Mouse (Mus musculus) skeletal muscle tissue, adult 2 months (tissue): Measurements from ENCODE around the gene Cryba1.
"Not testable (repeated sequence)": the region's sequence is repeated elsewhere in the genome, so short reads cannot be mapped to it uniquely, and the experiment has no call there.

Experiments used
- DNase-seq: peaks from one replicate; pipeline ENCODE4 v3.0.0-alpha.2; 2012; ENCODE audit warnings: low read depth, low spot score

Cryba1 gene

DNA sequence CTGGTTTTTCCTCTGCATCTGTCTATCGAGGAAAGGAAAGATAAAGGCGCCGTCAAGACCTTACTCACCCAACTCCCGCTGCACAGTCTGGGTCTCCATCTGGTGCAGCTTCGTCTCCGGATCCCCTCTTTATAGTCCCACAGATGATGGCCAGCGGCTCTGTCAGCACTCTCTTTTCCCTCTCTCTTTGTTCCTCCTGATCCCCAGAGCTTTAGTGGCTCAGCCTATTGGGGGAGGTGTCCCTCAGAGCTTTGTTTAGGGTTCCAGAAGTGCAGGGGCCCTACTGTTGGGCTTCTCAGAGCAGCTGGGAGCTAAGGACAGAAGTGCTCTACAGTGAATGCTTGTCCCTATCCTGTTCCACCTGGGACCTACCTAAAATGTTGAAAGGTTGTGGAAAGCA is at the start of gene Cryba1:
Gene Cryba1 (minus strand): TSS at position 101 of the 400 bp plus-strand sequence.
- DNase-seq: no peak

GRCm38 (mm10) chr11:77771879-77772713 is 47.0 kb upstream of the Cryba1 start:
- DNase-seq: no peak

- no peak for DNase-seq
These were observed 45.3 kb upstream of the Cryba1 start for GRCm38 (mm10) chr11:77770346-77770745.

DNA sequence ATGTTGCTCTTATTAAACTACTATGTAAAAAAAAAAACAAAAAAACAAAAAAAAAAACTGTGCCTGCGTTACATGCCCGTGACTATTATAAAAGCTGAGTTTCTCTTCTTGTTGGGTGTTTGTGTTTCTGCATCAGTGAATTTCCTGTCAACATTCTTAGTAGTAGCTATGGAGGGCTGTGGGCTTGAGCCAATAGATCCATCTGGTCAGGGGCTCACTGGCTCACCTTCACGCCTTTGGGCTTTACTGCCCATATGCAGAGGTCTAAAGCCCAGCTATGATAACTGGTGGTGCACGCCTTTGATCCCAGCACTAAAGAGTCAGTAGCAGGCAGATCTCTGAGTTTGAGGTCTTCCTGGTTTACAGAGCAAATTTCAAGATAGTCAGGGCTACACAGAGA is 44.4 kb upstream of the Cryba1 start:
- DNase-seq: no peak

- DNase-seq: no peak
These were observed 41.4 kb upstream of the Cryba1 start for GRCm38 (mm10) chr11:77766351-77767001.

DNA sequence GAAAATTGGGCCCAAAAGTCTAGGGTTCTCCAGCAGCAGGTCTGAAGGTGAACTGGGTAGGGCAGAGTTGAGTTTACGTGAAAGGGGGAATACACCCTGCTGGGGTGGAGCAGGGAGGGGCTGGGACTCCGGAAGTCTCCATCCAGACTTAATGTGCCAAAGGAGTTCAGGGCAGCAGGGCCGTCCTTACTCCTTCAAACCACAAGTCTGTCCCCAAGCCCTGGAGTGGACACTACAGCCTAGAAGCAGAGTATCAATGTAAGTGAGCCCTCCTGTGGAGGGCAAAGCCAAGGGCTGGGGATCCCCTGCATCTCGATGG is 40.3 kb upstream of the Cryba1 start:
- no peak for DNase-seq

- no peak for DNase-seq
These were observed 39.8 kb upstream of the Cryba1 start for GRCm38 (mm10) chr11:77764694-77765458.

- DNase-seq: no peak
These were observed 38.7 kb upstream of the Cryba1 start for GRCm38 (mm10) chr11:77763673-77764340.

GRCm38 (mm10) chr11:77762783-77763672 is 37.9 kb upstream of the Cryba1 start, which contains the start of gene Myo18a:
Gene Myo18a, plus strand, starts transcription at chr11:77763246.
- peak; percentile 57 for DNase-seq

DNA sequence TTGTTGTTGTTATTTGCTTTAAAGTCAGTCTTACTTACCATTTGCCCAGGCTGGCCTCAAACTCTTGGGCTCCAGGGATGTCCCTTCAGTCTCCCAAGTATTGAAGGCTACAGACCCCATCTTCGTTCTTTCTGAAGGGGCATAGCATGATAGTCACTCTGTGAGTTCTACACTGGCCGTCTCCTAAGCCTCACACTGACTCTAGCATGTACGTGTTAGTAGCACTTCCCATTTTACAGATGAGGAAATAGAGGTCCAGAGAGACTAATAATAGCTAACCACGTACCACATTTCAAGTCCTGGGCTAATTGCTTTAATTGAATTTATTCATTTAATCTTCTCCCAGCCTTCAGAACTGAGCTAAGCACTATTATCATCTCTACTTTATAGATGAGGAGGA is 34.9 kb upstream of the Cryba1 start:
- DNase-seq: no peak

GRCm38 (mm10) chr11:77753469-77753868 is 28.4 kb upstream of the Cryba1 start:
- no peak for DNase-seq

GRCm38 (mm10) chr11:77752525-77752924 is 27.4 kb upstream of the Cryba1 start:
- DNase-seq: no peak

DNA sequence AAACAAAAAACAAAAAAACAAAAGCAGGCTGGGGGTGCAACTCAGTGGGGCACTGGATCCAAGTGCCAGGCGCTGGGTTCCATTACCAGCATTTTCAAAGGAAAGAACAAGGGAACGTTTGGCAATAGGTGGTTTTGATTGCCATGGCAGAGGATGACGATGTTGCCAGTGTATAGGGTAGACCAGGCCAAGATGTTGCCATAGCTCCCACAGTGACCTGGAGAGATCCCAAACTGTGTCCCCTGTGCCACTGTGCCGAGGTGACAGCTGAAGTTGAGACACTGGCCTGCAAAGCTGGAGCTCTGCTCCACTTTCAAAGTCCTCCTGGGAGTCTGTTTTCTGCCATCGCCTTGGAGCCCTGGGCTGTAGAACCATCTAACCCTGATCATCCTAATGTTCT is 23.9 kb upstream of the Cryba1 start:
- DNase-seq: no peak

GRCm38 (mm10) chr11:77747103-77747502 is 22.0 kb upstream of the Cryba1 start:
- not testable (repeated sequence) for DNase-seq

- no peak for DNase-seq
These were observed 21.6 kb upstream of the Cryba1 start for GRCm38 (mm10) chr11:77746652-77747051.

GRCm38 (mm10) chr11:77743966-77744365 is 18.9 kb upstream of the Cryba1 start:
- DNase-seq: no peak

DNA sequence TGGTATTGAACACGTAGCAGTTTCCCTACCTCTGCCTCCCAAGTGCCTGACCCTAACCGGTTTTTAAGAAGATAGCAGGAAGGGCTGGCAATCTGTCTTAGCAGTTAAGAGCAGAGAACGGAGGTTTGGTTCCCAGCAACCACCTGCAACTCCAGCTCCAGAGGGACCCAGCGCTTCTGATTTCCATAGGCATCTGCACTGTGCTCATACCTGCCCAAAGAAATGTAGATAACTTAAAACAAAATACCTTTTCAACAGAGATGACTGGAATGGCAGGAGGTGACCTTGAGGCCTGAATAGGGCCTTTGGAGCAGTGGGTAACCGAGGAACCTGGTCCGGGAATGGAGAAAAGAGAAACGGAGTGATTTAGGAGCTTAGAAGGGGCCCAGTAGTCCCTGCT is 13.5 kb upstream of the Cryba1 start:
- no peak for DNase-seq

GRCm38 (mm10) chr11:77737289-77737688 is 12.2 kb upstream of the Cryba1 start:
- DNase-seq: peak; percentile 71

- DNase-seq: no peak
These were observed 3.5 kb upstream of the Cryba1 start for GRCm38 (mm10) chr11:77728587-77728986.

- no peak for DNase-seq
These were observed 317 bp downstream of the Cryba1 start for GRCm38 (mm10) chr11:77724766-77725165.

- no peak for DNase-seq
These were observed 3.7 kb downstream of the Cryba1 start for GRCm38 (mm10) chr11:77721389-77721788.
